Mouse (Mus musculus) Muller cell, postnatal 12 days (primary cell): ENCODE results near the gene 1700029J07Rik.
A peak's percentile ranks its signal among the peaks of the same experiment; 100 is the strongest.

Source experiments
- DNase-seq: peaks from one replicate; pipeline ENCODE4 v3.0.0-alpha.2; 2015; ENCODE audit errors: inconsistent ontology term

1700029J07Rik gene

GRCm38 (mm10) chr8:45975126-45975836, at the start of gene 1700029J07Rik, which contains the start of gene Ufsp2:
TSS of gene 1700029J07Rik (minus strand) at chr8:45975252.
TSS of gene Ufsp2 (plus strand) at chr8:45975528.
- peak; percentile 97 for DNase-seq

- no peak for DNase-seq
These were observed 49.3 kb upstream of the 1700029J07Rik start for GRCm38 (mm10) chr8:46024392-46024791.

GRCm38 (mm10) chr8:46022758-46023157, 47.7 kb upstream of the 1700029J07Rik start:
- DNase-seq: no peak

- DNase-seq: no peak
These were observed 47.2 kb upstream of the 1700029J07Rik start for GRCm38 (mm10) chr8:46022203-46022602.

- DNase-seq: peak; percentile 24
These were observed 36.0 kb upstream of the 1700029J07Rik start for GRCm38 (mm10) chr8:46010746-46011680.

GRCm38 (mm10) chr8:46010306-46010705, 35.3 kb upstream of the 1700029J07Rik start:
- DNase-seq: peak; percentile 49

- DNase-seq: no peak
These were observed 32.1 kb upstream of the 1700029J07Rik start for GRCm38 (mm10) chr8:46007050-46007672.

- DNase-seq: no peak
These were observed 30.5 kb upstream of the 1700029J07Rik start, which contains the start of gene Ankrd37 for GRCm38 (mm10) chr8:46005596-46005995. TSS of gene Ankrd37 (minus strand) at chr8:46005707.

GRCm38 (mm10) chr8:45999784-46000705, 25.0 kb upstream of the 1700029J07Rik start:
- DNase-seq: peak; percentile 99

- DNase-seq: no peak
These were observed 24.2 kb upstream of the 1700029J07Rik start, which contains the start of gene Lrp2bp for GRCm38 (mm10) chr8:45999138-45999783. TSS of gene Lrp2bp (plus strand) at chr8:45999303.

GRCm38 (mm10) chr8:45998228-45998627, 23.2 kb upstream of the 1700029J07Rik start:
- no peak for DNase-seq

GRCm38 (mm10) chr8:45995576-45995975, 20.5 kb upstream of the 1700029J07Rik start:
- no peak for DNase-seq

GRCm38 (mm10) chr8:45994111-45994510, 19.1 kb upstream of the 1700029J07Rik start:
- no peak for DNase-seq

- no peak for DNase-seq
These were observed 15.7 kb upstream of the 1700029J07Rik start for GRCm38 (mm10) chr8:45990631-45991310.

- DNase-seq: no peak
These were observed 13.1 kb upstream of the 1700029J07Rik start for GRCm38 (mm10) chr8:45988189-45988588.

- no peak for DNase-seq
These were observed 11.6 kb upstream of the 1700029J07Rik start for GRCm38 (mm10) chr8:45986665-45987064.

- DNase-seq: no peak
These were observed 901 bp upstream of the 1700029J07Rik start for GRCm38 (mm10) chr8:45975837-45976468.

- DNase-seq: peak; percentile 60
These were observed 1.0 kb downstream of the 1700029J07Rik start for GRCm38 (mm10) chr8:45973988-45974505.

GRCm38 (mm10) chr8:45970894-45971293, 4.2 kb downstream of the 1700029J07Rik start:
- no peak for DNase-seq
